Mouse (Mus musculus) limb, embryonic 12.5 days (tissue): Measurements from ENCODE around the gene Spaar. TPM values are rescaled to one million over a fixed set of nuclear protein-coding genes. Genes with fewer than 3 reads are reported as not detected.

Source experiments
- ATAC-seq: fragments of 200-750 bp; cut with Nextera tagmentation; 2 replicates; pipeline ENCODE4 v1.8.0; 2017; ENCODE audit warnings: low read depth, moderate TSS enrichment; ENCODE audit not compliant: insufficient number of reproducible peaks, insufficient read depth, low FRiP score, low TSS enrichment
- H3K27ac ChIP-seq: fragments of 300-500 bp; sonication (generic); 2 replicates; pipeline ENCODE4 v1.5.1; 2016; ENCODE audit warnings: mild to moderate bottlenecking, moderate library complexity
- H3K27me3 ChIP-seq: fragments of 300-500 bp; sonication (generic); 2 replicates; pipeline ENCODE4 v1.6.1; 2016; ENCODE audit warnings: mild to moderate bottlenecking, moderate library complexity
- H3K36me3 ChIP-seq: fragments of 300-500 bp; sonication (generic); 2 replicates; pipeline ENCODE4 v1.6.1; 2016; ENCODE audit warnings: mild to moderate bottlenecking, moderate library complexity
- H3K4me1 ChIP-seq: fragments of 300-500 bp; sonication (generic); replicated peaks from 2 replicates; pipeline ENCODE4 v1.6.1; 2016
- H3K4me2 ChIP-seq: fragments of 300-500 bp; sonication (generic); 2 replicates; pipeline ENCODE4 v1.6.1; 2016; ENCODE audit warnings: mild to moderate bottlenecking, moderate library complexity
- H3K4me3 ChIP-seq: fragments of 300-500 bp; sonication (generic); replicated peaks from 2 replicates; pipeline ENCODE4 v1.5.1; 2016; ENCODE audit warnings: mild to moderate bottlenecking
- H3K9ac ChIP-seq: fragments of 300-500 bp; sonication (generic); replicated peaks from 2 replicates; pipeline ENCODE4 v1.6.1; 2016; ENCODE audit warnings: mild to moderate bottlenecking, moderate library complexity
- H3K9me3 ChIP-seq: fragments of 300-500 bp; sonication (generic); 2 replicates; pipeline ENCODE4 v1.6.1; 2016; ENCODE audit warnings: mild to moderate bottlenecking, moderate library complexity
- WGBS: fragments of 180-500 bp; shearing (Covaris S2); methylation state at CpG from one replicate; pipeline ENCODE4 v1.1.7; 2016; 5-methylcytosine and 5-hydroxymethylcytosine counted together
- polyA plus RNA-seq: library from polyadenylated mRNA; unstranded; fragments of >200 nt; fragmentation: Nextera tagmentation; extraction: Ambion mirVana; gene quantifications from 2 replicates; pipeline ENCODE4 v1.2.1, GENCODE M21; 2016

Gene Spaar
- polyA plus RNA-seq, 1 experiment from 2014 or later, result 0.20 TPM

GRCm38 (mm10) chr4:43729126-43729525 lies 708 bp upstream of the Spaar start:
- Histone ChIP-seq H3K27me3 (no peaks in the 10 kb centered on the region), H3K4me3 (no peak overlapping the region), H3K4me1 (peaks cover 22% of the 10 kb centered on the region), H3K27ac (no peak overlapping the region), H3K9ac (no peak overlapping the region), H3K4me2 (no peak overlapping the region), H3K36me3 (no peaks in the 10 kb centered on the region), H3K9me3 (no peaks in the 10 kb centered on the region)
- WGBS, result 70% methylated on average over 3 of the region's 3 CpGs
- no peak for ATAC-seq

GRCm38 (mm10) chr4:43730750-43731297 lies 990 bp downstream of the Spaar start:
- 67% methylated on average over 21 of the region's 21 CpGs for WGBS
- no peaks in the 10 kb centered on the region for H3K36me3 ChIP-seq
- H3K9ac ChIP-seq, result no peak overlapping the region
- peaks cover 22% of the 10 kb centered on the region for H3K4me1 ChIP-seq
- peak overlapping the region; percentile 59 for H3K27ac ChIP-seq
- no peaks in the 10 kb centered on the region for H3K9me3 ChIP-seq
- H3K4me2 ChIP-seq, result no peak overlapping the region
- H3K27me3 ChIP-seq, result no peaks in the 10 kb centered on the region
- no peak for ATAC-seq
- H3K4me3 ChIP-seq, result no peak overlapping the region

- Histone ChIP-seq H3K36me3 (no peaks in the 10 kb centered on the region), H3K4me3 (no peak overlapping the region), H3K27ac (no peak overlapping the region), H3K9me3 (no peaks in the 10 kb centered on the region), H3K9ac (no peak overlapping the region), H3K4me2 (no peak overlapping the region), H3K27me3 (no peaks in the 10 kb centered on the region), H3K4me1 (peaks cover 31% of the 10 kb centered on the region)
- WGBS, result 47% methylated on average over 1 of the region's 1 CpGs
- ATAC-seq, result no peak
Observed at GRCm38 (mm10) chr4:43732171-43732570, 2.3 kb downstream of the Spaar start.

GRCm38 (mm10) chr4:43733186-43733585 lies 3.4 kb downstream of the Spaar start:
- no peak overlapping the region for H3K4me3 ChIP-seq
- no peaks in the 10 kb centered on the region for H3K36me3 ChIP-seq
- no peak overlapping the region for H3K27ac ChIP-seq
- no peak overlapping the region for H3K9ac ChIP-seq
- H3K4me1 ChIP-seq, result peaks cover 37% of the 10 kb centered on the region
- no peak overlapping the region for H3K4me2 ChIP-seq
- H3K27me3 ChIP-seq, result no peaks in the 10 kb centered on the region
- ATAC-seq, result no peak
- 85% methylated on average over 5 of the region's 5 CpGs for WGBS
- H3K9me3 ChIP-seq, result no peaks in the 10 kb centered on the region

- Histone ChIP-seq H3K4me1 (peaks cover 30% of the 10 kb centered on the region), H3K4me3 (no peak overlapping the region), H3K9ac (no peak overlapping the region), H3K4me2 (no peak overlapping the region), H3K27me3 (no peaks in the 10 kb centered on the region), H3K36me3 (no peaks in the 10 kb centered on the region), H3K9me3 (no peaks in the 10 kb centered on the region), H3K27ac (peak overlapping the region; percentile 80)
- no peak for ATAC-seq
- WGBS, result 63% methylated on average over 6 of the region's 6 CpGs
Observed at GRCm38 (mm10) chr4:43737144-43737543, 7.3 kb downstream of the Spaar start.

- no peak for ATAC-seq
- Histone ChIP-seq H3K4me1 (peaks cover 29% of the 10 kb centered on the region), H3K36me3 (no peaks in the 10 kb centered on the region), H3K4me2 (no peak overlapping the region), H3K9me3 (no peaks in the 10 kb centered on the region), H3K27me3 (no peaks in the 10 kb centered on the region), H3K27ac (no peak overlapping the region), H3K4me3 (no peak overlapping the region), H3K9ac (no peak overlapping the region)
- WGBS, result 71% methylated on average over 8 of the region's 8 CpGs
Observed at GRCm38 (mm10) chr4:43738989-43739674, 9.3 kb downstream of the Spaar start.

- H3K4me1 ChIP-seq, result peaks cover 22% of the 10 kb centered on the region
- no peak overlapping the region for H3K9ac ChIP-seq
- no peak overlapping the region for H3K4me3 ChIP-seq
- ATAC-seq, result no peak
- no peak overlapping the region for H3K27ac ChIP-seq
- no peaks in the 10 kb centered on the region for H3K9me3 ChIP-seq
- no peak overlapping the region for H3K4me2 ChIP-seq
- H3K27me3 ChIP-seq, result no peaks in the 10 kb centered on the region
- 69% methylated on average over 5 of the region's 5 CpGs for WGBS
- H3K36me3 ChIP-seq, result no peaks in the 10 kb centered on the region
Observed at GRCm38 (mm10) chr4:43741526-43741925, 11.7 kb downstream of the Spaar start.

GRCm38 (mm10) chr4:43742637-43743036 lies 12.8 kb downstream of the Spaar start:
- H3K36me3 ChIP-seq, result no peaks in the 10 kb centered on the region
- no peaks in the 10 kb centered on the region for H3K27me3 ChIP-seq
- no peak overlapping the region for H3K4me2 ChIP-seq
- H3K4me1 ChIP-seq, result peaks cover 11% of the 10 kb centered on the region
- 23% methylated on average over 4 of the region's 4 CpGs for WGBS
- H3K9ac ChIP-seq, result no peak overlapping the region
- ATAC-seq, result no peak
- H3K27ac ChIP-seq, result no peak overlapping the region
- no peaks in the 10 kb centered on the region for H3K9me3 ChIP-seq
- H3K4me3 ChIP-seq, result no peak overlapping the region

GRCm38 (mm10) chr4:43743099-43743498 lies 13.3 kb downstream of the Spaar start:
- 36% methylated on average over 1 of the region's 1 CpGs for WGBS
- no peak for ATAC-seq
- no peak overlapping the region for H3K27ac ChIP-seq
- no peak overlapping the region for H3K4me3 ChIP-seq
- H3K9ac ChIP-seq, result no peak overlapping the region
- peaks cover 9% of the 10 kb centered on the region for H3K4me1 ChIP-seq
- no peaks in the 10 kb centered on the region for H3K27me3 ChIP-seq
- H3K4me2 ChIP-seq, result no peak overlapping the region
- H3K9me3 ChIP-seq, result no peaks in the 10 kb centered on the region
- no peaks in the 10 kb centered on the region for H3K36me3 ChIP-seq

- WGBS, result 14% methylated on average over 6 of the region's 6 CpGs
- peaks cover 6% of the 10 kb centered on the region; the same call in 1 of the 2 replicates for H3K4me1 ChIP-seq
- H3K27ac ChIP-seq, result no peak overlapping the region
- no peak overlapping the region for H3K4me3 ChIP-seq
- no peak overlapping the region for H3K4me2 ChIP-seq
- ATAC-seq, result no peak
- H3K9me3 ChIP-seq, result peaks cover 5% of the 10 kb centered on the region; the same call in 1 of the 2 replicates
- H3K27me3 ChIP-seq, result no peaks in the 10 kb centered on the region
- no peak overlapping the region for H3K9ac ChIP-seq
- H3K36me3 ChIP-seq, result no peaks in the 10 kb centered on the region
Observed at GRCm38 (mm10) chr4:43745187-43745586, 15.4 kb downstream of the Spaar start.

GRCm38 (mm10) chr4:43757213-43757612 lies 27.4 kb downstream of the Spaar start:
- no peak for ATAC-seq
- Histone ChIP-seq H3K4me3 (no peak overlapping the region), H3K36me3 (no peaks in the 10 kb centered on the region), H3K27me3 (no peaks in the 10 kb centered on the region; the same call in 1 of the 2 replicates), H3K27ac (no peak overlapping the region), H3K4me1 (peaks cover 22% of the 10 kb centered on the region), H3K9ac (no peak overlapping the region), H3K9me3 (no peaks in the 10 kb centered on the region), H3K4me2 (no peak overlapping the region)
- WGBS, result 81% methylated on average over 6 of the region's 6 CpGs
